Mouse (Mus musculus) sigmoid colon, adult 10 weeks (tissue): ENCODE results near the gene Tmem260. TPM values are rescaled to one million over a fixed set of nuclear protein-coding genes. Genes with fewer than 3 reads are reported as not detected.

Experiments
- polyA plus RNA-seq: library from polyadenylated mRNA; stranded (reverse); fragments of 350-450 nt; fragmentation: Illumina TruSeq; extraction: RNeasy Lipid Tissue Mini Kit (QIAGEN cat#74804); gene quantifications from one replicate; pipeline ENCODE4 v1.2.3, GENCODE M21; 2014; ENCODE audit warnings: low read depth, low replicate concordance

Gene Tmem260
- 38.1 TPM for polyA plus RNA-seq

DNA sequence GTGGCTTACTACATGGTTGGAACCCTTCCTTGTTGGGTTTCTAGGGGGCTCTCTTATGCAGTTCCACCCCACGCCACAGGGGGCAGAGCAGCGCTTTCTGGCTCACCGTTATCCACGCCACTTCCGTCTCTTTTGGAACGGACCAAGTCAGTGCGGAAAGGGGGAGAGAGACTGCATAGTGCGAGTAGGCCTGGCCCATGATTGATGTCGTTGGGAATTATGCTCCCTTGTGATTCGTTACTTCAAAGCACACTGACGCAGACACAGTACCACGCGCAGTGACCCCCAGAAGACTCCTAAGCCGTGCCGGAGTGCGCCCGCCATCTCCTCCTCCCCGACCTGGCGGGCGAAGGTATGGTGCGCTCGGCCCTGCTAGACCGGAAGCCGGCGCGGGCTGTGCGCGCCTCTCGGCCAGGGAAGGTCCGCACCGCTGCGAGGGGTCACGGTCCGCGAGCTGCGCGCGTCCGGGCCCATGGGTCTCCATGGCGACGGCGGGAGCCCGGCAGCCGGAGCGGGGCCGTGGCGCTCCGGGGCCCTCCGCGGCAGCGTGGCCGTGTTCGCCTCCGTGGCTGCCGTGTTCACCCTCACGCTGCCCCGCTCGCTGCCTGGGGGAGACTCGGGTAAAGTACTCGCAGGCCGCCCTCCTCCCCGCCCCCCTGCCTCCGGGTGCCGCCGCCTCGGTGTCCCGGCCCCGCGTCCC, at the start of gene Tmem260:
Tmem260 (plus strand) TSS at position 141 of the 700 bp plus-strand sequence.

Other genes with a start within 250 kb of the Tmem260 start
- not detected for gene Otx2, start 227.7 kb downstream of the Tmem260 start, polyA plus RNA-seq